Mouse (Mus musculus) lung, postnatal 14 days (tissue): Measurements from ENCODE around the gene C330021F23Rik.
"Not testable (repeated sequence)": the region's sequence is repeated elsewhere in the genome, so short reads cannot be mapped to it uniquely, and the experiment has no call there.

Experiments
- DNase-seq: peaks from one replicate; pipeline ENCODE4 v3.0.0; 2021

The C330021F23Rik gene

GRCm38 (mm10) chr8:3567641-3568371, at the start of gene C330021F23Rik:
Gene C330021F23Rik (plus strand): TSS chr8:3567990.
- no peak for DNase-seq

GRCm38 (mm10) chr8:3522007-3522697, 45.6 kb upstream of the C330021F23Rik start:
- no peak for DNase-seq

GRCm38 (mm10) chr8:3530816-3531215, 37.0 kb upstream of the C330021F23Rik start:
- DNase-seq = no peak

GRCm38 (mm10) chr8:3531936-3532335, 35.9 kb upstream of the C330021F23Rik start:
- no peak for DNase-seq

GRCm38 (mm10) chr8:3536053-3536841, 31.5 kb upstream of the C330021F23Rik start:
- DNase-seq = no peak

GRCm38 (mm10) chr8:3536940-3537339, 30.9 kb upstream of the C330021F23Rik start:
- DNase-seq = no peak

- no peak for DNase-seq
These were observed 30.1 kb upstream of the C330021F23Rik start for GRCm38 (mm10) chr8:3537666-3538065.

GRCm38 (mm10) chr8:3539146-3539545, 28.6 kb upstream of the C330021F23Rik start:
- DNase-seq = no peak

- no peak for DNase-seq
These were observed 27.7 kb upstream of the C330021F23Rik start for GRCm38 (mm10) chr8:3540076-3540475.

- DNase-seq = no peak
These were observed 21.3 kb upstream of the C330021F23Rik start for GRCm38 (mm10) chr8:3546511-3546910.

- DNase-seq = no peak
These were observed 15.6 kb upstream of the C330021F23Rik start for GRCm38 (mm10) chr8:3552240-3552639.

GRCm38 (mm10) chr8:3556114-3556513, 11.7 kb upstream of the C330021F23Rik start:
- DNase-seq = no peak

- DNase-seq = no peak
These were observed 588 bp downstream of the C330021F23Rik start for GRCm38 (mm10) chr8:3568378-3568777.

- DNase-seq = no peak
These were observed 2.0 kb downstream of the C330021F23Rik start for GRCm38 (mm10) chr8:3569784-3570183.

- DNase-seq = no peak
These were observed 6.8 kb downstream of the C330021F23Rik start for GRCm38 (mm10) chr8:3574546-3574945.

GRCm38 (mm10) chr8:3576211-3576960, 8.6 kb downstream of the C330021F23Rik start:
- DNase-seq = no peak

GRCm38 (mm10) chr8:3579390-3580364, 11.9 kb downstream of the C330021F23Rik start:
- no peak for DNase-seq

- DNase-seq = not testable (repeated sequence)
These were observed 14.2 kb downstream of the C330021F23Rik start for GRCm38 (mm10) chr8:3581961-3582360.

GRCm38 (mm10) chr8:3586452-3586851, 18.7 kb downstream of the C330021F23Rik start:
- no peak for DNase-seq

GRCm38 (mm10) chr8:3586993-3587390, 19.2 kb downstream of the C330021F23Rik start, which contains the start of gene Camsap3:
Gene Camsap3 (plus strand): TSS chr8:3587293.
- DNase-seq = no peak
